Mouse (Mus musculus): Measurements from ENCODE around the gene Slc38a11.

The Slc38a11 gene

DNA sequence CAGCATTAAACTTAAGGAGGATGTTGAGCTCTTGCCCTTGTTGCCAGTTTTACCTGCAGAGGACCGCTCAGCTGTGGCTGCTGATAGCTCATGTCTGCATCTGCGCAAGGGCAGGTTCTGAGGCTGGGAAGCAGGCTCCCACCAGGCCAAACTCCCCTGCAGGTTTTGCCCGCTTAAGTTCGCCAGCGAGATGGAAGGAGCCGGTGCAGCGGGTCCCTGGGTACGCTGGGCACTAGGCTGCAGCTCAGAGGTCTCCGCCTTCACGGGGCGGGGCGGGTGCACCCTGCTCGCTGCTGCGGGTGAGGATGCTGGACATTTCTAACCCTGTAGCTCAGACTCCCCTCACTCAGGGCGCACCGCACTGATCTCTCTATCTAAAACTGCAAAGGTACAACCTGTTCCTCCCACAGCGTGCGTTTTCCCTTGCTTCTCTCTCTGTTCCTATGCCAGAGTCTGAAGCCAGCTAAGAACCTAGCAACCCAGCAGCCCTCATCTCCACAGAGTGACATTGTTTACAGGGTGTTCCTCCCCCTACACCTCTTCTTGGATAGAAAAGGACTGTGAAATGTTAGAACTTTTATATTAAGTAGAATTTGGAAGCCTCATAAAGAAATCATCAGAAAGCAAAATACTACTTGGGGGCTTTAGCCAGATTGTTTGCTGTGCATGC lies at the start of gene Slc38a11:
Slc38a11 (minus strand) TSS at position 207 of the 670 bp plus-strand sequence.
- DNase-seq (ENCODE audit: low read depth): no peak

DNA sequence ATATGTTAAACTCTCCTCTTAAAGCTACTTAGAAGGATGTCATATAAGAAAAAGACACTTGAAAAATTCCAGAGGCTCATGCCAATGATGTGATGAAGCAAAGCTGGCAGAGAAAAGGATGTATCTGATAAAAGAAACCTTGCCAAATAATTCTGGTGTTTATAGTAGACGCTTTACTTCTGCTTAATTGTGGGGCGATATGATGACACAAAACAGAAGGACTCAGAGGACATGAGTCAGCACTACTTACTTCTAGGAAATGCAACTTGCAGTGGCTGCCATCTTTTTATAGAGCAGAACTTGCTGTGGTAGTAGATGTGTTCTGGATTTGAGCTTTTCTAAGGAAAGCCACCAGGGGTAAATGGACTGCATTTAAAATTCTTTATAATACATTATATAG lies 43.3 kb upstream of the Slc38a11 start:
- no peak for DNase-seq (ENCODE audit: low read depth)

DNA sequence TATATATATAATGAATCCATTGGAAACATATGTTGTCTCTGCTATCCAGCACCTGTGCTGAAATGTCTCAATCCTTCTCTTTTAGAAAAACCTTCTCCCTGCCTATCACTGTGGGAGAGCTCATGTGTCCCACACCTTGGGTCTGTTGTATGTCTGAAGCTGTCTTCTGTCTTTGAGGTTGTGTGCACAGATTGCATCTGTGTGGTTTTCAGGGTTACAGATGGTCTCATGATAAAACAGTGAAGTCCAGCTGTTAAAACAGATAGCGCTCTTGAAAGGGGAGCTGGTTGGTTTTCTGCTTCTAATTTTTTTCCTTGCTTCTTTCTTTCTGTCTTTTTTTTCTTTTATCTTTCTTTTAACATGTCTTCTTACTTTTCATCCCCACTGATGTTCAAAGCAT lies 41.6 kb upstream of the Slc38a11 start:
- no peak for DNase-seq (ENCODE audit: low read depth)

DNA sequence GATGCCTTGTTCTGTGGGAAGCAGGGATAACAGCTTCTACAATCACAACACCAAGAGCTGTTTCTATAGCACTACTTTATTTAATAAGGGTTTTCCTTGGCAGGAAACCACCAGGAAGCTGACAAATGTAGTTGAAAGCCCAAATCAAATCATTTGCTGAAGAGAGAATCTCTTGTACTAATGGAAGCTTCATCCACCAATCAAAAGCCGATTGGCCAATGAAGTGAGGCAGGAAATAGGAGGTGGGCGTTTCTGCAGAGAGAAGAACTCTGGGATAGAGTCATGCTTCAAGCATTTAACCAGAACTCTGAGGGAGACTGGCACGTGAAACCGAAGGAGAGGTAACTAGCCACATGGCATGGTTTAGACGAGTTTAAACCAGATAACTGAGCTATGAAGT lies 38.2 kb upstream of the Slc38a11 start:
- no peak for DNase-seq (ENCODE audit: low read depth)

DNA sequence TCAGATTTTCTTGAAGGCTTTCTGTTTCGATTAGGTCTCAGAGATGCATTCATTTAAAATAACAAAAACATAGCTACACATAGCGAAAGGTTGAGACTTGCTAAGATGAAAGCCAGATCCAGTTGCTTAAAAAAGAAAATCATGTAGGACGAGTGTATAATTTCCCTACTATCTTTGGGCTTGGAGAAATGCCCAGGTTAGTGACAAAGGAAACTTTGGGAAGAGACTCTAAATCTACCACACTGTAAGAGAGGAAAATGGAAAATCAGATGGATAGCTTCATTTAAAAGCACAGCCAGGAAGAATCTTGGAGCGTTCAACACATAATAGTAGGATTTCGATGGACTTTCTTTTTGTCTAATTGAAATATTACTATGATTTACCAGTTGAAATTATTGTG lies 36.1 kb upstream of the Slc38a11 start:
- no peak for DNase-seq (ENCODE audit: low read depth)

DNA sequence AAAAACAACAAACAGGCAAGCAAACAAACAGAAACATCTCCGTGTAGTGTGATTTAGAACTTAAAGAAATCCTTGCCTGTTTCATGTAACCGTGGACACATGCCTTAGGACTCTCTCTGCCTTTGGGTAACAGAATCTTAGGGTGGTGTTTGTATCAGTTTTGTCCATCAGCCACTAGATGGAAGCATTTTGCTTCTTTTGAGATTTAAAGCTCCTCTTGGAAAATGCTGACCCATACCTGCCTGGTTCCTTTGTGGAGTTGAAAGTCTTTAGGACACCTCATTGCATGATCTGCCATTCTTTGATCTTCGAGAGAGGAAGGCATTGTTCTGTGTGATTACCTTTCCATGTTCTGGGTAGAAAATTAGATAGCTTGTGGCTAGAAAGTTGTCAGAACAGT lies 32.3 kb upstream of the Slc38a11 start:
- no peak for DNase-seq (ENCODE audit: low read depth)

DNA sequence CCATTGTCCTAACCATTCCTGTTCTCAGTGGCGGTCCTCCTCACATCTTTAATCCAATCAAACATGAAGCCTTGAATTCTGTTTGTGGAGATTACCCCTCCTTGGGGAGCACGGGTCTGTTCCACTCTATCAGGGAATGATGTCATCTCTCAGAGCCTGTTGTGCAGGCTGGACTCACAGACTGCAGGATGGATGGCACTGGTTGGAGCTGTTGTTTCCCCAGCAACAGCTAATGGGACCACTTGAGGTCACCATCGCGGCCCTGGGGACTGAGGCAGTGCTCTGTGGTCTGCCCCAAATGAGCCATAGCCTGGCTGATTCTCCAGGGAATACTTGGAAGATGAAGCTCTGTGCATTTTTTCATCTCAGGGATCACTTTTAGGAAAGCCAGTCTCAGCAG lies 29.2 kb upstream of the Slc38a11 start:
- DNase-seq (ENCODE audit: low read depth): no peak

DNA sequence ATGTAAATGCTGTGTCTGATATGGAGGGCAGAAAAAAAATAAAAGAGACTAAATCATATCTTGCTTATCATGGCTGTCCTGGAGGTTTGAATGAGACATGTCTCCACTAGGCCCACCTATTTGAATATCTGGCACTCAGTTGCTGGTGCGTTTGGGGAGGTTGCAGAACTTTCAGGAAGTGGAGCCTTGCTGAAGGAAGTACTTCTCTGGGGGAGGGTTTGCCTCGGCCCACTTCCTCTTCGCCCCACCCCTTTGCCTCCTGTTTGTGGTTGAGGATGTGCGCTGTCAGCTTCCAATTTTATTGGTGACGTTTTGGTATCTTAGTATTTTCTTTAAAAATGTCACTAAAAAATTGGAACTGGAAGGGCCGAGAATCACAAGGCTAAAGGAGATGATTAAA lies 27.5 kb upstream of the Slc38a11 start:
- DNase-seq (ENCODE audit: low read depth): no peak

DNA sequence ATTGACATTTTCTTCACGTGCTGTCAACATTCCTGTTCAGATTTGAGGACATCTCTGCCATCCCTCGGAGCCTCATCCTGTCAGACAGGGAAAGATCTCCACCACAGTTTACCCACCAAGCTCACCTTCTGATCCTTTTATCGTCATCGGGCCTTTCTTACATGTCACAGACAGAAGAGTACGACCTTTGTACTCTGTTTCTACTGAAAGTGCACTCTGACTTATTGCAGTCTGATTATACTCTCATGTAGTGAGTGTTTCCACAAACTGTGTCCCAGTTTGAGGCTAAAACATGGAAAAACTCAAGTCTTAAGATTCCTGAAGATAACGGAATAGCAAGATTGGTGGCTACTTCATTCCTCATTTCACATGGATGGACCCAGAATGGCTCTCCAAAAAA lies 21.0 kb upstream of the Slc38a11 start:
- no peak for DNase-seq (ENCODE audit: low read depth)

DNA sequence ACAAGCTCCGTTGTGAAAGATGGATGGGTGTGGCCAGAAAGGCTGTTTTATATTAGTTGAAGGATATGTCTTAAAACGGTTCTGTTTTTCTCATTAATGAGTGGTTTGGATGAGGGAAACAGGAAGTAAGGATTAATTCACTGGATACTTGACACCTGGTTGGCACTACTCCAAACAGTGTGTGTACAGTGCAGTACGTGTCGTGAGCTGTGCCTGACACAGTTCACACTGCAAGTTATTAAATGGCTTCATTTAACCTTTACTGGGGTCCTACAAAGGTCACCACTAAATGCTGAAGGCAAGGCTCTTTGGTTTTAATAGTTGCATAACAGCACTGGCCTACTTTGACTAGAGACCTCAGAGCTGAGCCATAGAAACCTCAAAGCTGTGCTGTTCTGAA lies 18.7 kb upstream of the Slc38a11 start:
- DNase-seq (ENCODE audit: low read depth): no peak

DNA sequence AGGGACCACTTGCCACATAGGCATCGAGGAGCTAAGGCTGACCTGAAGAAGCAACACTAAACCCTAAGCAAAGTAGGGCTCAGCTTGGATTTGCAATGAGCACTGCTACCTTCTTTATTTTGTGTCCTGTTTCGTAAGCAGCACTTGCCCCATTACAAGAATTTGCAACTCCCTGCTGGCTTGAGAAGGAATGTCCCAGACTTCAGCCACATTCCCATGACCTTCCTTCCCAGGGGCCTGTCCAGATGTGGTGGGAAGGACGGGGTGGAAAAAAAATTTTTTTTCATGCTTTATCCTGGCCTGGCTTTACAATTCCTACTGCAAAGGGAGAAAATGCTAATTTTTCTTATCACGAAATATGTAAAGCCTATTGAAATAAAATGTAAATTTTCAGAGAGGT lies 14.6 kb upstream of the Slc38a11 start:
- no peak for DNase-seq (ENCODE audit: low read depth)

DNA sequence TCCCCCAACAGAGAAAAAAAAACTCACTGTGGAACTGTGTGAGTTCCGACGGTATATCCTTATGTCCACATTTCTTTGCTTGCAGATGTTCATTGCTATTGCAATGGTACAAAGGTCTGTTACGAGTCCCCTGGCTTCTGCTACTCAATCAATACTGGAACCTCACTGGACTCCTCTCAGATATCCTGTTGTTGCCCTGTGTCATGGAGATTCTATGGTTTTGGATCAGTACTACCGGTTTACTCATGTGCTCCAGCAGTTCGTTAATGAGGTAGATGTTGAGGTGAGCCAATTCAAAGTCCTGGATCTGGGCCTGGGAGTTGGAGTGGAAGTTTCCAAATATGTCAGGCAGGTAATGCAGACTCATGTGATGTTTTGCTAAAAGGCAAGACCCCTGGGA lies 10.6 kb upstream of the Slc38a11 start:
- DNase-seq (ENCODE audit: low read depth): no peak

DNA sequence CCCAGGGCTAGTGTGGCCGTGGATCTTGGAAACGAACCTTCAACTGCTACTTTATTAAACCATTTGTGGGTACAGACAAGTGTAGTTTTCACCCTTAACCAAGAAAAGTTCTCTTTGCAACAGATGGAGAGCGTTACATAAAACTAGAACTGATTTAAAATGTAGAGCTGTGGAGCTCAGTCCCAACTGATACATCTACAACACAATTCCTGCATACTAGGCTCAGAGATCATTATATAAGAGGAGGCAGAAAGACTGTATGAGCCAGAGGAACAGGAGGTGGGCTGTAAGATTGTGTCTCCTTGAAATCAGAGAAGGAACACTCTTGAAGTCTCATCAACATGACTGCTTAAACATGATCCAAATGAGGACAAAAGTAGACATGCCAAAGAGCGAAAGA lies 9.2 kb upstream of the Slc38a11 start:
- no peak for DNase-seq (ENCODE audit: low read depth)

DNA sequence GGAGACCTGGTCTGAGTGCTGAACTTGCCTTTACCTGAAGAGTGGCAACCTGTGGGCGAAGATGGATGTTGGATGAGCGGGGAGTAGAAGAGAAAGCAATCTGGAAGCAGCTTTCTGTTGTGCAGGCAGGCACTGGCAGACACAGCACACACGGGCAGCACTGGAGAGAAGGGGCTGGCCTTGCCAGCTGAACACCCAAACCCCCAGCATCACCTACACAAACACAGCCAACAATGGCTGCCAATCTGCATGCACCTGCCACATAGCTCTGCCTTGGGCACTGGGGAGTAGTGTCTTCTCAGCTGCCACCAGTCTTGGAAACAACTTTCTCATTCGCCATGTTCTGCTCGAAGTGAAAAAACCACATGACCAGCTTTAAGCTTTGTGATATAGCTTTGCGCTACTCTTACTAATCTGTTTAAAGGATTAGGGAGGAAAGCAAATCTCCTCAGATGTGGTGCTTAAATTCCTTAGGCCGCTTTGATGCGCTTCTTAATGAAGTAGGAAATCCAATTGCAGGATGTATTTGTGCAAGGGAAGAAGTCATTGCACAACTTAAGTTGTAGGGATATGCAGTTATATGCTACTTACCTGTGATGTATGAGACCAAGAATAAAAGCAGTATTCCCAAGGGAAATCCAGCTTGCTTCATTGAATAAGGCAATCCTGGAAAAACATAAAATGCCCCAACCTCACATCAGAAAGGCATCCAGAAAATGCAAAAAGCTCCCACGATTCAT lies 2.9 kb downstream of the Slc38a11 start:
- DNase-seq (ENCODE audit: low read depth): no peak

DNA sequence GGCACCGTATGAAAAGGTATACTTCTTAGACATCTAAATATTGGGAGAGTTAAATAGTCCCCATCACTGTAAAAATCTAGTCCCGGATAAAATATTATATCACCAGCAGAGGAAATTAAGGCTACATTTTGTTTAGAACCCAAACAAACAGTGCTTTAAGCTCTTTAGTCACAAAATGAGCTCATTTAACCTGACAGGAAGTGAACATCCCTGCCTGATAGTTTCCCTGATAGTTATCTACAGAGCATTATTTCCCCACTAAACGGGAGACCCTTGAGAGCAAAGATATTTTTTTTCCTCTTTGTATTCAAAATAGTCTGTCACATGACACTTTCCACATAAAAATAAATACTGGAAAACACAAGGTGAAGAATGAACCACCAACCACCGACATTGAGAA lies 16.5 kb downstream of the Slc38a11 start:
- no peak for DNase-seq (ENCODE audit: low read depth)

DNA sequence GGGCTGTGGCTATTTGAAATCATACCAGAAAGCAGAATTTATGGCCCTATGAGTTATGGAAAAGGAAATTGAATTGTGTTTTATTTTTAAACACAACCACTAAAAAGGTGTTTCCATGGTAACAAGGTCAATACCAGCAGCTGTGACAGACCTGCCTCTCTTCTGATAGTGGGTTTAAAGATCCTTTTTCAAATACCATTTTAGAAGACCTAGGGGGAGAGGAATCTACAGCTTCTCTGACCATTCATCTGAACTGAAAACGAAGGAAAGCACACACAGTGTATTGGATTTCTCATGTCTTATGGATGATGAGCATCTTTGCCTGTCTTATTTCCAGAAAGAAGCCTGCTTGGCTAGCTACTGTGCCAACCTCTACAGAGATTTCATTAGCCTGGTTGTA lies 16.9 kb downstream of the Slc38a11 start:
- no peak for DNase-seq (ENCODE audit: low read depth)

DNA sequence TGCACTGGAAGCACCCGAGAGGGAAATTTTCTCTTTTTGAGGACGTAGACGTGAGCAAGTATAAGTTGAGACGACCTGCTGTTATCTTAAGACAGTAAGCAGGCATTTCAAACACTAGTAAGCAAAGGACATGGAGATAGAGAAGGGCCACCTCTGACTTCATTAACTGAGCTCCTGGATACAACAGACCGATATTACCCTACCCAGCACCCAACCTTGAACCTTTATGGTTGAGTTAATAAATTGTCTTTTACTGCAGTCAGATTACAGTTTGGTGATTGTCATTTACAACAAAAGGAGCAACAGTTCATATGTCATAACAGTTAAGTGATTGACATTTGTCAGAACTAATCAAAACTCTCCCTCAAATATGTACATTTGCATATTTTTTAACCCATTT lies 17.8 kb downstream of the Slc38a11 start:
- no peak for DNase-seq (ENCODE audit: low read depth)

DNA sequence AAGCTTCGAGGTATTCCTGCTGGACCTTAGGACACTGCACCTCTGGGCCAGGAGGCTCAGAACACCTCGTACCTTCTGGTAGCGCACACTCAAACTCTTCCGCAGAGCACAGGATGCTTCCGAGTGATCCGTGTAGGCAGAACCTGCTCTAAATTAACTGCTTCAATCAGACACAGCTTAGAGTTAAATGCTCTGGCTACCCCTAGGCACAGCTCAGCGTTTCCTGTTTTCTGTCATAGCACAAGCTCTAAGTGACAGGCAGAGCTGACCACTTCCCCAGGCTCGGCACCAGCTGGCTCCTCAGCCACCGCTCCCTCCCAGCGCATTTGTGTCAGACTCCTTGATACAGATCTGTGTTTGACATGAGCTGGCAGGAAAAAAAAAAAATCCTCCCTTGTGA lies 21.8 kb downstream of the Slc38a11 start:
- no peak for DNase-seq (ENCODE audit: low read depth)

DNA sequence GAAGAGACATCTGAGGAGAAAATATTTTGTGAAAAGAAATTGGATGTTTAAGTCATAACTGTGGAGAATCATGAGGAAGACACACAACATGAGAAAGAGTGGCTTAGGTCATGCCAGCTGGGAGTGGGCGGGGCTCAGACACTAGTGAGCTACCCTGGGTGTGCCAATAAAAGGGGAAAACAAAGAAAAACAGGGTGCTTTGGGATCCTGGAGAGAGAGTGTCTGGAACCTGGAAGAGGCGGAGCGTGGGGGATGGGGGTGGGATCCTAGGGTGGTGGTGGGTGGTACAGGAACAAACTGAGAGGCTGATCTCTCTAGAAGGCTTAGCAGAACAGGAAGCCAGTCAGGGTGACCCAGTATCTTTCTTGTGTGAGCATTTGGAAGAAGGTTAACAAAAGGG lies 23.0 kb downstream of the Slc38a11 start:
- no peak for DNase-seq (ENCODE audit: low read depth)

DNA sequence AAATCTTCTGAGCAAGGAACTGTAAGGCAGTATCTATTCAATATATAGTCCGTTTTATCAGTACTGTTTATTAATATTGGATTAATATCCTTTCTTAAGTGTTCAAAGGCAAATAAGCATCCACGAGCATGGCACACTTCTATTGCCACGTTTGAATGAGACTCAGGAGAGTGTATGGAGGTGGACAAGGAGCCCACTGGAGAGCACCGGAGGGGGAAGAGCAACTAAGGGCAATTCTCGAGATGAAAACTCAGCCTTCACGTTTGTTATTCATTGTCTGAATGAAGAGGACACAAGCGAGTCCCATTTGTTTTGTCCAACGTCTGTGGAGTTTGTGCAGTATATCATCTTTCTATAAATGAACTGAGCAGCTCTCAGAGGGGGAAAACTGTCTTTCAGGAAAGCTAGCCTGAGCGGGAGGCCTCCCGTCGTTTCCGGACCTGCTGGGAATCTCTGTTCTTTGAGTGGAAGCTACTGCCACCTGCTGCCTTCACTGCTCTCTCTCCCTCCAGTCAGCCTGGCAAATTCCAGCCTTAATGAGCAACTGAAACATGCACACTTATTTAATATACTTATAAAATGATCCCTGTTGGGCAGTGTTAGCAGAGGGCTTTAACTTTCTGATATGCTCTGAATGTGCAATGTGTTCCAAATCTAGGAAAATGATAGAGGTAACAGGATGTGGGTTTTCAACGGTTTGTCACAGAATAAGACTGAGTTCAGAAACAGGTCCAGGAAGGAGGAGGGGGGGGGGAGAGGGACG lies 26.3 kb downstream of the Slc38a11 start:
- no peak for DNase-seq (ENCODE audit: low read depth)

DNA sequence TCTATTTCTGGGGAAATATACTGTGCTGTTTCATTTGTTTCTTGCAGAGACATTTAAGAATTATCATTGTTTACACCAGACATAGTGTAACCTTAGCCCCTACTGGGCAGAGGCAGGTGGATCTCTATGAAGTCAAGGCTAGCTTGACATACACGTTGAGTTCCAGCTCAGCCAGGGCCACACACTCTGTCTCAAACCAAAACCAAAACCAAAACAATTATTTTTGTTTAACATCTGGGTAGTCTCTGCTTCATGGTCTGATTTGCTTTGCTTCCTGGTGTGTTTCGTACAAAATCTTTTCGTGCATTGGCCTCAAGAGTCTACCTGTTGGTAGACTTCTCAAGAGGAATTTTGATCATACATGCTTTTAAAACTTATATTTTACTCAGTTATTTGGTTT lies 27.2 kb downstream of the Slc38a11 start:
- no peak for DNase-seq (ENCODE audit: low read depth)

DNA sequence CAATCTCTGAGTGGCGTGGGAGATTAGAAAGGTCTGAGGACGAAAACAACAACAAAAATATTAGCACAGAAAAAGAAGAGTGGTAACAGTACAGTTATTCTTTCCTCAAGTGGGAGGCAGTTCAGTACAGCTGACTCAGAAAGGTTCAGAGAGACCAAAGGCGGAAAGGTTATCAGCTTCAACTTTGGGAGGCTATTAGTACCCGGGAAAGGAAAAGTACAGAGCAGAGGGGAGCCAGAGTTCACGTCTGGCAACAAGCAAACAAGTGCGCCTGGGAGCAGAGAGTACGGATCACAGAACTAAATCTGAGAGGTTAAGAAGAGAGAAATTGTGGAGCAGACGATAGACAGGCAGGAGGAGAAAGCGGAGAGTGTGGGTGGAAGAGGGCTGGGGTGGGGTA lies 29.7 kb downstream of the Slc38a11 start:
- no peak for DNase-seq (ENCODE audit: low read depth)

DNA sequence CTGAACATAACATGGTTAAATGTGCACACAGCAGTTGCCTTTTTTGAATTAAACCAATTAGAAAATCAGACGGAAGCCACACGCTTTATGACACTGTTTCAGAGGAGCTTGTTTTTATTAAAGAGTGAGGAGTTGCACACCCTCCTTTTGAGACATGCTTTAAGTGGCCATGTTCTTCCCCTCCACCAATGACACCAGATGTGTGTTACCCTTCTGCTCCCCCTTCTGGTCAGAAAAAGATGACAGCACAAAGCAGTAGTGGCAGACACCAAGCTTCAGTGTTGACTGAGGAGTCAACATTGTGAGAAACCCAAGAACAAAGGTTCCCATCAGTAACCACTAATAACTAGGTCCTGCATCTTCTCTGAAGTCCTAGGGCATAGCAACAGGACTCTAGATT lies 32.5 kb downstream of the Slc38a11 start:
- no peak for DNase-seq (ENCODE audit: low read depth)

Data from c-Kit-positive CD71-positive TER-119-negative erythroid progenitor cells, embryonic 14.5 days (primary cell).